Mouse (Mus musculus) c-Kit-positive CD71-negative TER-119-negative erythroid progenitor cells, embryonic 14.5 days (primary cell): Measurements from ENCODE around the gene Gm5938.

Experiments
- DNase-seq: peaks from one replicate; pipeline ENCODE4 v3.0.0-alpha.2; 2013; ENCODE audit warnings: low read depth

Gene Gm5938

GRCm38 (mm10) chrX:78125167-78125566 is at the start of gene Gm5938:
Gene Gm5938 (plus strand): TSS chrX:78125467.
- no peak for DNase-seq

- DNase-seq, result no peak
Measured at GRCm38 (mm10) chrX:78091274-78091673, 34.0 kb upstream of the Gm5938 start, which contains the start of gene Obp1a. Gene Obp1a (minus strand): TSS chrX:78091374.
